Mouse (Mus musculus) layer of hippocampus, postnatal 25 days (tissue): ENCODE results near the gene E2f8. TPM values are rescaled to one million over a fixed set of nuclear protein-coding genes. Genes with fewer than 3 reads are reported as not detected.

Source experiments
- DNase-seq, 2 experiments: peaks; one replicate each; pipeline ENCODE4 v3.0.0; 2022; ENCODE audit warnings: mixed read lengths in 2 of 2, low spot score in 1 of 2; ENCODE audit errors: extremely low spot score in 1 of 2
- total RNA-seq, 2 experiments: library from RNA; stranded (reverse); gene quantifications; 2 replicates each; pipeline ENCODE4 v1.2.3; 2021

E2f8 gene
- total RNA-seq, 2 experiments from 2014 or later, result 0.59 TPM

- no peak for DNase-seq
Measured at GRCm38 (mm10) chr7:48893093-48893492, 11.7 kb upstream of the E2f8 start.

GRCm38 (mm10) chr7:48891029-48891428 lies 9.6 kb upstream of the E2f8 start:
- no peak for DNase-seq

GRCm38 (mm10) chr7:48888751-48889150 lies 7.4 kb upstream of the E2f8 start:
- DNase-seq, result no peak

GRCm38 (mm10) chr7:48887973-48888372 lies 6.6 kb upstream of the E2f8 start:
- DNase-seq, result no peak

- DNase-seq, result no peak
Measured at GRCm38 (mm10) chr7:48884266-48884611, 2.8 kb upstream of the E2f8 start.

GRCm38 (mm10) chr7:48883525-48884265 lies 2.3 kb upstream of the E2f8 start:
- no peak for DNase-seq

- DNase-seq, result no peak
Measured at GRCm38 (mm10) chr7:48881971-48882609, 694 bp upstream of the E2f8 start.

GRCm38 (mm10) chr7:48880591-48881481 lies 560 bp downstream of the E2f8 start:
- peak; percentile 80 to 83 for DNase-seq

GRCm38 (mm10) chr7:48879574-48879973 lies 1.8 kb downstream of the E2f8 start:
- DNase-seq, result no peak

GRCm38 (mm10) chr7:48877786-48878390 lies 3.5 kb downstream of the E2f8 start:
- no peak for DNase-seq

- peak in 1 of 2 experiments; percentile 31 for DNase-seq
Measured at GRCm38 (mm10) chr7:48876526-48876925, 4.9 kb downstream of the E2f8 start.

- no peak for DNase-seq
Measured at GRCm38 (mm10) chr7:48875096-48875495, 6.3 kb downstream of the E2f8 start.

- DNase-seq, result no peak
Measured at GRCm38 (mm10) chr7:48871292-48871691, 10.1 kb downstream of the E2f8 start.

GRCm38 (mm10) chr7:48870579-48871180 lies 10.7 kb downstream of the E2f8 start:
- DNase-seq, result no peak

GRCm38 (mm10) chr7:48870144-48870543 lies 11.3 kb downstream of the E2f8 start:
- DNase-seq, result no peak

GRCm38 (mm10) chr7:48867576-48867975 lies 13.8 kb downstream of the E2f8 start:
- DNase-seq, result no peak

- no peak for DNase-seq
Measured at GRCm38 (mm10) chr7:48864671-48865458, 16.5 kb downstream of the E2f8 start.

GRCm38 (mm10) chr7:48864199-48864598 lies 17.2 kb downstream of the E2f8 start:
- no peak for DNase-seq

GRCm38 (mm10) chr7:48861796-48862195 lies 19.6 kb downstream of the E2f8 start:
- DNase-seq, result no peak

- DNase-seq, result no peak
Measured at GRCm38 (mm10) chr7:48860948-48861347, 20.4 kb downstream of the E2f8 start.
